Mouse (Mus musculus): Measurements from ENCODE around the gene Gabra4. TPM values are rescaled to one million over a fixed set of nuclear protein-coding genes. Genes with fewer than 3 reads are reported as not detected.
A peak's percentile ranks its signal among the peaks of the same experiment; 100 is the strongest.
"Not testable (repeated sequence)": the region's sequence is repeated elsewhere in the genome, so short reads cannot be mapped to it uniquely, and the experiment has no call there.

The Gabra4 gene
- total and polyA plus RNA-seq, 2 experiments from 2014 or later = 14.1 to 26.9 TPM

GRCm38 (mm10) chr5:71545554-71545953 is 112.6 kb downstream of the Gabra4 start:
- no peak for DNase-seq (ENCODE audit: low spot score)
- Histone ChIP-seq H3K36me3 (ENCODE audit: insufficient read depth, low read length) (no peaks in the 10 kb centered on the region), H3K27ac (no peak overlapping the region), H3K9me3 (ENCODE audit: low read length) (0 out of 2 replicates have a peak, but pooled peaks cover 2% of the 10 kb centered on the region), H3K9ac (replicated peaks; ENCODE audit: low read length) (no peak overlapping the region), H3K4me3 (ENCODE audit: low read length) (no peak overlapping the region), H3K4me2 (ENCODE audit: low read depth, low read length) (no peak overlapping the region), H3K4me1 (ENCODE audit: insufficient read depth, low read length) (no peaks in the 10 kb centered on the region), H3K27me3 (ENCODE audit: insufficient read depth, low read length) (no peaks in the 10 kb centered on the region)
- peak; percentile 12; the same call in 1 of the 2 replicates for TF ChIP-seq CTCF (IDR thresholded peaks at IDR 0.05; ENCODE audit: low read depth)
- no peak for ATAC-seq

- H3K9ac ChIP-seq (replicated peaks; ENCODE audit: low read length); H3K4me3 ChIP-seq (ENCODE audit: low read length); H3K27me3 ChIP-seq (ENCODE audit: insufficient read depth, low read length); H3K27ac ChIP-seq; ATAC-seq; H3K4me1 ChIP-seq (ENCODE audit: insufficient read depth, low read length); H3K9me3 ChIP-seq (ENCODE audit: low read length); H3K36me3 ChIP-seq (ENCODE audit: insufficient read depth, low read length); H3K4me2 ChIP-seq (ENCODE audit: low read depth, low read length); DNase-seq (ENCODE audit: low spot score): not testable (repeated sequence)
- 72% methylated on average over 10 of the region's 15 CpGs for WGBS
These were observed 132.6 kb downstream of the Gabra4 start for GRCm38 (mm10) chr5:71525486-71525885.

Other genes with a start within 250 kb of the Gabra4 start
- gene Cox7b2, start 110.1 kb downstream of the Gabra4 start, total RNA-seq (2014; rRNA removed) = not detected in 2 replicates
- gene Cox7b2, start 110.1 kb downstream of the Gabra4 start, polyA plus RNA-seq (2015; fragmentation: Nextera tagmentation; extraction: Ambion mirVana) = 1.4 and 1.6 TPM in 2 replicates
- 12.3 and 12.9 TPM in 2 replicates for gene Gabrb1, start 195 bp downstream of the Gabra4 start, total RNA-seq (2014; rRNA removed)
- gene Gabrb1, start 195 bp downstream of the Gabra4 start, polyA plus RNA-seq (2015; fragmentation: Nextera tagmentation; extraction: Ambion mirVana) = 34.2 and 37.3 TPM in 2 replicates

All from hindbrain, postnatal 0 days (tissue).